In genomic region chrX:9216244-9216643, GRCm38 (mm10) we compare ENCODE assay signal across 12 mouse cellular contexts. TPM values are rescaled to one million over a fixed set of nuclear protein-coding genes. Genes with fewer than 3 reads are reported as not detected.
DNase-seq lines count a peak whose midpoint lies in the region; ATAC-seq and TF ChIP-seq lines count a peak whose summit lies in the region.
"Had no signal": no experiment of that assay in that cellular context is flagged by ENCODE, and none has a peak within 500 bp of the region (broad histone marks: within the 10 kb centered on the region; RNA-seq: fewer than 3 reads in every experiment).

No protein-coding gene starts in this region.

- no peak overlapping the region for H3K4me2 ChIP-seq in hindbrain, postnatal 0 days (ENCODE audit: low read depth, low read length)
- H3K4me2 ChIP-seq: hindbrain, embryonic 14.5 days had no signal

- DNase-seq in hindbrain, postnatal 0 days (ENCODE audit: low spot score) = no peak
- no peak for DNase-seq in hindbrain, embryonic 10.5 days (ENCODE audit: low spot score)
- DNase-seq in retina, postnatal 1 day = peak; percentile 4
- DNase-seq in retina, embryonic 14.5 days (ENCODE audit: low spot score) = no peak
- DNase-seq in adipocyte (ENCODE audit: low spot score) = peak; percentile 8
- DNase-seq in thymus, postnatal 25 days = peak; percentile 36
- no peak for DNase-seq in cerebellum, postnatal 14 days
- DNase-seq: gastrocnemius, postnatal 36 days had no signal

- no peak for ATAC-seq in hindbrain, postnatal 0 days
- ATAC-seq in inflammation-experienced regulatory T-cells, adult 6 months = no peak

- H3K27me3 ChIP-seq in hindbrain, postnatal 0 days (ENCODE audit: insufficient read depth, low read length) = no peaks in the 10 kb centered on the region
- H3K27me3 ChIP-seq in hindbrain, embryonic 10.5 days (ENCODE audit: insufficient read depth, poor library complexity, severe bottlenecking) = no peaks in the 10 kb centered on the region

- H3K4me1 ChIP-seq in hindbrain, postnatal 0 days (ENCODE audit: insufficient read depth, low read length) = no peaks in the 10 kb centered on the region
- no peaks in the 10 kb centered on the region for H3K4me1 ChIP-seq in hindbrain, embryonic 10.5 days (replicated peaks)

- H3K9ac ChIP-seq in hindbrain, postnatal 0 days (replicated peaks; ENCODE audit: low read length) = no peak overlapping the region
- H3K9ac ChIP-seq: hindbrain, embryonic 14.5 days had no signal

- no peak overlapping the region for H3K27ac ChIP-seq in hindbrain, postnatal 0 days
- no peak overlapping the region for H3K27ac ChIP-seq in hindbrain, embryonic 10.5 days
- H3K27ac ChIP-seq: hindbrain, embryonic 14.5 days had no signal

- no peaks in the 10 kb centered on the region for H3K9me3 ChIP-seq in hindbrain, postnatal 0 days (ENCODE audit: low read length)
- no peaks in the 10 kb centered on the region for H3K9me3 ChIP-seq in hindbrain, embryonic 10.5 days

- no peak overlapping the region for H3K4me3 ChIP-seq in hindbrain, postnatal 0 days (ENCODE audit: low read length)
- no peak overlapping the region for H3K4me3 ChIP-seq in hindbrain, embryonic 10.5 days
- H3K4me3 ChIP-seq: erythroblast, embryonic 14.5 days had no signal

- TF ChIP-seq CTCF in hindbrain, postnatal 0 days (IDR thresholded peaks at IDR 0.05; ENCODE audit: low read depth) = peak; percentile 48

- 90% methylated on average over 2 of the region's 2 CpGs for WGBS in hindbrain, postnatal 0 days
- 89% methylated on average over 2 of the region's 2 CpGs for WGBS in hindbrain, embryonic 10.5 days

- H3K36me3 ChIP-seq in hindbrain, postnatal 0 days (ENCODE audit: insufficient read depth, low read length) = no peaks in the 10 kb centered on the region
- H3K36me3 ChIP-seq in hindbrain, embryonic 10.5 days = no peaks in the 10 kb centered on the region

RNA-seq across cellular contexts. Expression of gene Lancl3, which starts 16.5 kb away (rescaled TPM):
- total RNA-seq in hindbrain, postnatal 0 days (2014; rRNA removed) = 8.4 and 8.7 TPM in 2 replicates
- 3.1 and 3.4 TPM in 2 replicates for polyA plus RNA-seq in hindbrain, postnatal 0 days (2015; fragmentation: Nextera tagmentation; extraction: Ambion mirVana)
- polyA plus RNA-seq in hindbrain, embryonic 10.5 days (2016; fragmentation: Nextera tagmentation; extraction: Ambion mirVana) = 0.55 and 0.91 TPM in 2 replicates
- 1 to 10 TPM in 2 of 3 experiments, under 1 TPM in 1; 0.83 to 1.5 (median 1.2) TPM for polyA plus RNA-seq in inflammation-experienced regulatory T-cells, adult 6 months (2017; shearing (Covaris generic))
- polyA plus RNA-seq: erythroblast, embryonic 14.5 days had no signal

RNA-seq across cellular contexts. Expression of gene Gm14862, which starts 40.5 kb away (rescaled TPM):
- not detected in 2 replicates for total RNA-seq in hindbrain, postnatal 0 days (2014; rRNA removed)
- not detected in 2 replicates for polyA plus RNA-seq in hindbrain, postnatal 0 days (2015; fragmentation: Nextera tagmentation; extraction: Ambion mirVana)
- polyA plus RNA-seq in hindbrain, embryonic 10.5 days (2016; fragmentation: Nextera tagmentation; extraction: Ambion mirVana) = not detected in 2 replicates
- polyA plus RNA-seq in inflammation-experienced regulatory T-cells, adult 6 months (2017; shearing (Covaris generic)) = 1 to 10 TPM in 1 of 3 experiments, not detected in 2; 1.1 TPM
- total RNA-seq: gastrocnemius, postnatal 36 days; left cerebral cortex, adult 18-20 months had no signal
- polyA plus RNA-seq: hindbrain, embryonic 14.5 days had no signal

RNA-seq across cellular contexts. Expression of gene Xk, which starts 56.3 kb away (rescaled TPM):
- total RNA-seq in hindbrain, postnatal 0 days (2014; rRNA removed) = 6.6 and 6.7 TPM in 2 replicates
- polyA plus RNA-seq in hindbrain, postnatal 0 days (2015; fragmentation: Nextera tagmentation; extraction: Ambion mirVana) = 3.7 and 4.6 TPM in 2 replicates
- 2.1 and 2.5 TPM in 2 replicates for polyA plus RNA-seq in hindbrain, embryonic 10.5 days (2016; fragmentation: Nextera tagmentation; extraction: Ambion mirVana)
- 1 to 10 TPM in 2 of 3 experiments, under 1 TPM in 1; 0.95 to 1.5 (median 1.2) TPM for polyA plus RNA-seq in inflammation-experienced regulatory T-cells, adult 6 months (2017; shearing (Covaris generic))

Comparison
In these comparisons a context has a peak if more than half of its experiments do, and no peak if none do; other contexts are left out.
1. DNase-seq: peak in retina, postnatal 1 day (single experiment), adipocyte (single experiment) and thymus, postnatal 25 days (single experiment); none in hindbrain, postnatal 0 days (single experiment), hindbrain, embryonic 10.5 days (single experiment), retina, embryonic 14.5 days (single experiment) and cerebellum, postnatal 14 days (0 of 2).